Mouse (Mus musculus) liver, adult 2 months (tissue): ENCODE measurements around the gene Cnp. TPM values are rescaled to one million over a fixed set of nuclear protein-coding genes. Genes with fewer than 3 reads are reported as not detected.
"Not testable (repeated sequence)": the region's sequence is repeated elsewhere in the genome, so short reads cannot be mapped to it uniquely, and the experiment has no call there.

Source experiments
- DNase-seq: peaks from one replicate; pipeline ENCODE4 v3.0.0-alpha.2; 2011; ENCODE audit warnings: low read depth, low spot score; ENCODE audit errors: extremely low read depth
- H3K27ac ChIP-seq: fragments of 200-500 bp; replicated peaks from 2 replicates; pipeline ENCODE4 v1.5.1; 2012; ENCODE audit warnings: low read depth, mild to moderate bottlenecking, control low read depth, inconsistent platforms, low read length; ENCODE audit not compliant: insufficient read depth
- H3K27me3 ChIP-seq: fragments of 200-500 bp; 2 replicates; pipeline ENCODE4 v1.6.1; 2012; ENCODE audit warnings: mild to moderate bottlenecking, moderate library complexity, low read length, inconsistent platforms; ENCODE audit not compliant: control insufficient read depth, insufficient read depth
- H3K36me3 ChIP-seq: fragments of 200-500 bp; 2 replicates; pipeline ENCODE4 v1.6.1; 2012; ENCODE audit warnings: low read length, inconsistent platforms; ENCODE audit not compliant: control insufficient read depth, insufficient read depth
- H3K4me1 ChIP-seq: fragments of 200-500 bp; 2 replicates; pipeline ENCODE4 v1.6.1; 2011; ENCODE audit warnings: low read length; ENCODE audit not compliant: control insufficient read depth, insufficient read depth
- H3K4me3 ChIP-seq: fragments of 200-500 bp; 2 replicates; pipeline ENCODE4 v1.5.1; 2011; ENCODE audit warnings: low read depth, mild to moderate bottlenecking, control low read depth, low read length, moderate library complexity; ENCODE audit not compliant: insufficient read depth
- H3K79me2 ChIP-seq: fragments of 200-500 bp; 2 replicates; pipeline ENCODE4 v1.6.1; 2012; ENCODE audit warnings: inconsistent platforms, mild to moderate bottlenecking, low read length, moderate library complexity; ENCODE audit not compliant: control insufficient read depth, insufficient read depth
- H3K9ac ChIP-seq: fragments of 200-500 bp; 2 replicates; pipeline ENCODE4 v1.6.1; 2012; ENCODE audit warnings: low read depth, mild to moderate bottlenecking, control low read depth, inconsistent platforms, low read length
- CTCF ChIP-seq: fragments of 200-500 bp; IDR thresholded peaks from 2 replicates; pipeline ENCODE4 v1.5.1; 2011; ENCODE audit warnings: low read depth, low read length, control low read depth
- POLR2A ChIP-seq: fragments of 200-500 bp; IDR thresholded peaks from 2 replicates; pipeline ENCODE4 v1.6.1; 2011; ENCODE audit warnings: low read length, control low read depth; ENCODE audit not compliant: insufficient read depth; ENCODE audit errors: extremely low read depth
- WGBS: fragments of 180-500 bp; shearing (Covaris S2); methylation state at CpG from one replicate; pipeline ENCODE4 v1.1.7; 2018; 5-methylcytosine and 5-hydroxymethylcytosine counted together
- polyA plus RNA-seq: library from polyadenylated mRNA; depleted of rRNA; stranded (reverse); fragments of >200 nt; gene quantifications from 2 replicates; pipeline ENCODE4 v1.2.3, GENCODE M21; 2012
- total RNA-seq: library from RNA; depleted of rRNA; stranded (reverse); fragments of >200 nt; gene quantifications from 2 replicates; pipeline ENCODE4 v1.2.3, GENCODE M21; 2014

Cnp gene
- total and polyA plus RNA-seq, 2 experiments: 11.6 to 17.3 TPM

- DNase-seq: no peak
- no peak overlapping the region for H3K4me3 ChIP-seq
- H3K79me2 ChIP-seq: no peaks in the 10 kb centered on the region
- WGBS: 66% methylated on average over 8 of the region's 8 CpGs
- no peaks in the 10 kb centered on the region for H3K27me3 ChIP-seq
- H3K9ac ChIP-seq: no peak overlapping the region
- H3K4me1 ChIP-seq: 0 out of 2 replicates have a peak, but pooled peaks cover 3% of the 10 kb centered on the region
- H3K27ac ChIP-seq: no peak overlapping the region
- TF ChIP-seq POLR2A: no peak
- no peak for TF ChIP-seq CTCF
- peaks cover 3% of the 10 kb centered on the region; the same call in 1 of the 2 replicates for H3K36me3 ChIP-seq
Measured at GRCm38 (mm10) chr11:100577852-100578599, 3.3 kb downstream of the Cnp start.

GRCm38 (mm10) chr11:100579116-100579799 is 4.6 kb downstream of the Cnp start:
- 95% methylated on average over 9 of the region's 9 CpGs for WGBS
- TF ChIP-seq CTCF: no peak
- no peak for TF ChIP-seq POLR2A
- DNase-seq: no peak
- Histone ChIP-seq H3K79me2 (no peaks in the 10 kb centered on the region), H3K27me3 (no peaks in the 10 kb centered on the region), H3K27ac (no peak overlapping the region), H3K9ac (no peak overlapping the region), H3K36me3 (peaks cover 13% of the 10 kb centered on the region), H3K4me3 (no peak overlapping the region), H3K4me1 (0 out of 2 replicates have a peak, but pooled peaks cover 2% of the 10 kb centered on the region)

GRCm38 (mm10) chr11:100580275-100580674 is 5.6 kb downstream of the Cnp start:
- Histone ChIP-seq H3K4me3 (no peak overlapping the region), H3K9ac (no peak overlapping the region), H3K4me1 (no peaks in the 10 kb centered on the region), H3K27me3 (no peaks in the 10 kb centered on the region), H3K79me2 (no peaks in the 10 kb centered on the region), H3K27ac (no peak overlapping the region), H3K36me3 (peaks cover 18% of the 10 kb centered on the region)
- WGBS: 92% methylated on average over 13 of the region's 13 CpGs
- TF ChIP-seq POLR2A (no peak), CTCF (no peak)
- no peak for DNase-seq

GRCm38 (mm10) chr11:100581756-100582155 is 7.1 kb downstream of the Cnp start:
- Histone ChIP-seq H3K27ac (no peak overlapping the region), H3K79me2 (no peaks in the 10 kb centered on the region), H3K9ac (no peak overlapping the region), H3K4me1 (no peaks in the 10 kb centered on the region), H3K4me3 (no peak overlapping the region), H3K27me3 (no peaks in the 10 kb centered on the region), H3K36me3 (peaks cover 32% of the 10 kb centered on the region)
- TF ChIP-seq CTCF (no peak), POLR2A (no peak)
- 73% methylated on average over 4 of the region's 4 CpGs for WGBS
- no peak for DNase-seq

GRCm38 (mm10) chr11:100582413-100582812 is 7.7 kb downstream of the Cnp start:
- H3K79me2 ChIP-seq, H3K9ac ChIP-seq, DNase-seq, H3K4me3 ChIP-seq, H3K4me1 ChIP-seq, H3K27me3 ChIP-seq, H3K27ac ChIP-seq: not testable (repeated sequence)
- 100% methylated on average over 1 of the region's 1 CpGs for WGBS
- peaks cover 35% of the 10 kb centered on the region for H3K36me3 ChIP-seq

- WGBS: 63% methylated on average over 2 of the region's 2 CpGs
Measured at GRCm38 (mm10) chr11:100582836-100583235, 8.1 kb downstream of the Cnp start.

More at GRCm38 (mm10) chr11:100582836-100583235, 8.1 kb downstream of the Cnp start:
- TF ChIP-seq POLR2A (no peak), CTCF (no peak)
- H3K79me2 ChIP-seq: no peaks in the 10 kb centered on the region
- H3K9ac ChIP-seq: no peak overlapping the region
- no peak for DNase-seq
- no peaks in the 10 kb centered on the region for H3K27me3 ChIP-seq
- H3K36me3 ChIP-seq: peaks cover 39% of the 10 kb centered on the region
- H3K4me1 ChIP-seq: no peaks in the 10 kb centered on the region
- no peak overlapping the region for H3K27ac ChIP-seq
- H3K4me3 ChIP-seq: no peak overlapping the region
